Mouse (Mus musculus) heart, adult 2 months (tissue): Measurements from ENCODE around the gene Nim1k.

Experiments used
- CTCF ChIP-seq: fragments of 200-600 bp; IDR thresholded peaks from 2 replicates; pipeline ENCODE4 v1.8.1; 2022; ENCODE audit warnings: antibody characterized with exemption, mild to moderate bottlenecking, moderate library complexity
- POLR2A ChIP-seq: fragments of 200-500 bp; IDR thresholded peaks from 2 replicates; pipeline ENCODE4 v1.6.1; 2011; ENCODE audit warnings: mild to moderate bottlenecking, low read depth, low read length, control low read depth; ENCODE audit not compliant: insufficient read depth

DNA sequence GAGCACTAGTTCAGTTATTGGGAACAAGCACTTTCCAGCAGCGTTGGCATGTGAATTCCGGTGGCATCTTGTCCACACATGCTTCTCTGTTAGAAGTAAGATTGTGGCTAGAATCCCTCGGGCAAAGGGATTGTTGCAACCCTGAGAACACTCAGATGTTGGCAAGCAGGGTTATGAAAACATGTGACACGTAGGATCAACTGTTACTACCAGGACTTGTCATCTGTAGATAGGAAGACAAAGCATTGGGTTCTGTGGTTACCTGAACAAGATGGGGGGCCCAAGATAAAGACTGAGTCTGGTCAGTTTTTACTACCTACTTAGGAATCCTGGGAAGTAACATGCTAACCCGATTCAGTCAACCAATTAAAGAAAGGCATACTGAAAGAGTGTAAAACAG, 46.7 kb downstream of the Nim1k start:
- TF ChIP-seq POLR2A: no peak
- TF ChIP-seq CTCF: no peak
